Mouse (Mus musculus) MEL (cell line): ENCODE measurements at regions not wholly inside any gene's neighbourhood (a gene's known extent, or its start where the extent isn't known, plus 50 kb on each side); places are given as distances from the start of the nearest gene placed in this dataset.

Experiments used
- DNase-seq: peaks from one replicate; pipeline ENCODE4 v3.0.0; 2011; ENCODE audit warnings: low read depth, low spot score
- H3K27ac ChIP-seq: 2 replicates; pipeline ENCODE4 v1.5.1; 2012; ENCODE audit warnings: low read depth, mild to moderate bottlenecking, control low read depth, low read length, moderate library complexity; ENCODE audit not compliant: control insufficient read depth
- H3K27me3 ChIP-seq, 2 experiments: fragments of 150-350 bp in 1 of 2; sonication (generic) in 1 of 2; 2 replicates each; pipeline ENCODE4 v1.6.1; 2012; ENCODE audit warnings: low read length in 2 of 2, mild to moderate bottlenecking in 2 of 2, improper control_type of control experiment in 1 of 2, moderate library complexity in 1 of 2; ENCODE audit not compliant: insufficient read depth in 2 of 2, control insufficient read depth in 1 of 2
- H3K36me3 ChIP-seq, 2 experiments: 2 replicates each; pipeline ENCODE4 v1.6.1; 2012 to 2014; ENCODE audit warnings: low read length in 2 of 2, improper control_type of control experiment in 1 of 2, inconsistent platforms in 1 of 2, mild to moderate bottlenecking in 1 of 2; ENCODE audit not compliant: insufficient read depth in 2 of 2, control insufficient read depth in 1 of 2
- H3K4me1 ChIP-seq, 2 experiments: fragments of 150-350 bp in 1 of 2; sonication (generic) in 1 of 2; 2 replicates each; pipeline ENCODE4 v1.6.1; 2012; ENCODE audit warnings: low read length in 2 of 2, improper control_type of control experiment in 1 of 2, mild to moderate bottlenecking in 1 of 2; ENCODE audit not compliant: insufficient read depth in 2 of 2, control insufficient read depth in 1 of 2
- H3K4me3 ChIP-seq, 2 experiments: fragments of 150-350 bp in 1 of 2; sonication (generic) in 1 of 2; 2 replicates each; pipeline ENCODE4 v1.5.1; 2012; ENCODE audit warnings: low read depth in 2 of 2, low read length in 2 of 2, mild to moderate bottlenecking in 2 of 2, moderate library complexity in 2 of 2, control low read depth in 1 of 2, improper control_type of control experiment in 1 of 2; ENCODE audit not compliant: control insufficient read depth in 1 of 2, insufficient read depth in 1 of 2
- H3K79me2 ChIP-seq: 2 replicates; pipeline ENCODE4 v1.6.1; 2012; ENCODE audit warnings: mild to moderate bottlenecking, low read length, moderate library complexity; ENCODE audit not compliant: control insufficient read depth, poor library complexity, insufficient read depth
- H3K9ac ChIP-seq: 2 replicates; pipeline ENCODE4 v1.6.1; 2012; ENCODE audit warnings: low read depth, mild to moderate bottlenecking, control low read depth, low read length, moderate library complexity; ENCODE audit not compliant: control insufficient read depth, poor library complexity, severe bottlenecking
- H3K9me3 ChIP-seq: fragments of 150-350 bp; sonication (generic); replicated peaks from 2 replicates; pipeline ENCODE4 v1.6.1; 2012; ENCODE audit warnings: mild to moderate bottlenecking, low read length, improper control_type of control experiment, moderate library complexity; ENCODE audit not compliant: insufficient read depth
- CTCF ChIP-seq, 3 experiments: IDR thresholded peaks in 2 of 3; conservative IDR thresholded peaks in 1 of 3; 2 replicates each; pipeline ENCODE4 v1.5.1; 2011 to 2012; ENCODE audit warnings: low read length in 3 of 3, low read depth in 2 of 3, mild to moderate bottlenecking in 2 of 3, improper control_type of control experiment in 1 of 3, inconsistent platforms in 1 of 3, mixed read lengths in 1 of 3, moderate library complexity in 1 of 3; ENCODE audit not compliant: control insufficient read depth in 1 of 3, insufficient read depth in 1 of 3, poor library complexity in 1 of 3, severe bottlenecking in 1 of 3
- EP300 ChIP-seq, 2 experiments: IDR thresholded peaks; 2 replicates each; pipeline ENCODE4 v1.6.1; 2011; ENCODE audit warnings: improper control_type of control experiment in 2 of 2, low read length in 2 of 2, low read depth in 1 of 2, mild to moderate bottlenecking in 1 of 2
- GATA1 ChIP-seq: IDR thresholded peaks from 2 replicates; pipeline ENCODE4 v1.6.1; 2011; ENCODE audit warnings: low read depth, low read length, improper control_type of control experiment
- JUND ChIP-seq: IDR thresholded peaks from 2 replicates; pipeline ENCODE4 v1.6.1; 2011; ENCODE audit warnings: low read depth, mild to moderate bottlenecking, improper control_type of control experiment, low read length
- KAT2A ChIP-seq: conservative IDR thresholded peaks from 2 replicates; pipeline ENCODE4 v1.6.1; 2012; ENCODE audit warnings: low read depth, low read length, improper control_type of control experiment, inconsistent platforms
- MXI1 ChIP-seq: IDR thresholded peaks from 2 replicates; pipeline ENCODE4 v1.6.1; 2011; ENCODE audit warnings: mild to moderate bottlenecking, low read depth, low read length, improper control_type of control experiment
- MYC ChIP-seq: IDR thresholded peaks from 2 replicates; pipeline ENCODE4 v1.6.1; 2011; ENCODE audit warnings: low read depth, mild to moderate bottlenecking, low read length, improper control_type of control experiment, moderate library complexity
- NRF1 ChIP-seq: IDR thresholded peaks from 2 replicates; pipeline ENCODE4 v1.6.1; 2014; ENCODE audit warnings: low read depth, mild to moderate bottlenecking, inconsistent platforms, low read length, improper control_type of control experiment, moderate library complexity; ENCODE audit not compliant: poor library complexity, insufficient read depth, severe bottlenecking
- POLR2AphosphoS2 ChIP-seq: IDR thresholded peaks from 2 replicates; pipeline ENCODE4 v1.6.1; 2011; ENCODE audit warnings: low read length, improper control_type of control experiment
- SMC3 ChIP-seq: IDR thresholded peaks from 2 replicates; pipeline ENCODE4 v1.6.1; 2011; ENCODE audit warnings: low read depth, low read length, improper control_type of control experiment
- TBP ChIP-seq: IDR thresholded peaks from 2 replicates; pipeline ENCODE4 v1.8.0; 2011; ENCODE audit warnings: low read depth, low read length, improper control_type of control experiment
- UBTF ChIP-seq: IDR thresholded peaks from 2 replicates; pipeline ENCODE4 v1.6.1; 2012; ENCODE audit warnings: low read depth, mild to moderate bottlenecking, inconsistent platforms, low read length, improper control_type of control experiment, moderate library complexity, borderline replicate concordance; ENCODE audit not compliant: insufficient read depth
- USF1 ChIP-seq: IDR thresholded peaks from 2 replicates; pipeline ENCODE4 v1.6.1; 2014; ENCODE audit warnings: low read depth, mild to moderate bottlenecking, inconsistent platforms, low read length, improper control_type of control experiment, moderate library complexity
- USF2 ChIP-seq, 2 experiments: IDR thresholded peaks; 2 replicates each; pipeline ENCODE4 v1.6.1; 2011 to 2012; ENCODE audit warnings: improper control_type of control experiment in 2 of 2, low read length in 2 of 2, borderline replicate concordance in 1 of 2, inconsistent platforms in 1 of 2, low read depth in 1 of 2, mild to moderate bottlenecking in 1 of 2; ENCODE audit not compliant: insufficient read depth in 1 of 2
- ZC3H11A ChIP-seq: IDR thresholded peaks from 2 replicates; pipeline ENCODE4 v1.6.1; 2012; ENCODE audit warnings: low read depth, mild to moderate bottlenecking, inconsistent platforms, low read length, improper control_type of control experiment
- ZKSCAN1 ChIP-seq: IDR thresholded peaks from 2 replicates; pipeline ENCODE4 v1.6.1; 2012; ENCODE audit warnings: low read depth, mild to moderate bottlenecking, inconsistent platforms, low read length, improper control_type of control experiment, moderate library complexity
- ZMIZ1 ChIP-seq: IDR thresholded peaks from 2 replicates; pipeline ENCODE4 v1.6.1; 2012; ENCODE audit warnings: low read depth, mild to moderate bottlenecking, inconsistent platforms, low read length, improper control_type of control experiment, moderate library complexity
- ZNF384 ChIP-seq: IDR thresholded peaks from 2 replicates; pipeline ENCODE4 v1.6.1; 2012; ENCODE audit warnings: low read depth, mild to moderate bottlenecking, inconsistent platforms, low read length, improper control_type of control experiment

- Histone ChIP-seq H3K79me2 (no peaks in the 10 kb centered on the region), H3K4me1 (no peaks in the 10 kb centered on the region), H3K9ac (no peak overlapping the region), H3K9me3 (no peaks in the 10 kb centered on the region), H3K27ac (no peak overlapping the region), H3K27me3 (no peaks in the 10 kb centered on the region), H3K4me3 (no peak overlapping the region), H3K36me3 (no peaks in the 10 kb centered on the region)
- DNase-seq = peak; percentile 1
- TF ChIP-seq CTCF (IDR thresholded peaks at IDR 0.05 in 2 of 3, conservative IDR thresholded peaks at IDR 0.05 in 1 of 3; ENCODE audit: control insufficient read depth in 1 of 3, insufficient read depth in 1 of 3, low read depth in 2 of 3, low read length in 3 of 3, poor library complexity in 1 of 3, severe bottlenecking in 1 of 3) (peak in 2 of 3 experiments; percentile 13 to 41; a peak in 3 of 6 replicates), ZKSCAN1 (no peak)
Measured at GRCm38 (mm10) chr12:10571643-10572377, 181.2 kb downstream of the Rdh14 start.

GRCm38 (mm10) chr12:10572378-10572650, 181.7 kb downstream of the Rdh14 start:
- no peaks in the 10 kb centered on the region for H3K4me1 ChIP-seq
- no peak overlapping the region for H3K9ac ChIP-seq
- no peak for DNase-seq
- H3K79me2 ChIP-seq = no peaks in the 10 kb centered on the region
- no peaks in the 10 kb centered on the region for H3K27me3 ChIP-seq
- no peak overlapping the region for H3K27ac ChIP-seq
- H3K4me3 ChIP-seq = no peak overlapping the region
- TF ChIP-seq USF2 (IDR thresholded peaks at IDR 0.05; ENCODE audit: borderline replicate concordance in 1 of 2, insufficient read depth in 1 of 2, low read depth in 1 of 2, low read length in 2 of 2) (no peak), ZMIZ1 (no peak), EP300 (IDR thresholded peaks at IDR 0.05; ENCODE audit: low read depth in 1 of 2, low read length in 2 of 2) (no peak), JUND (no peak), ZC3H11A (no peak), SMC3 (no peak), KAT2A (no peak), USF1 (no peak), CTCF (IDR thresholded peaks at IDR 0.05 in 2 of 3, conservative IDR thresholded peaks at IDR 0.05 in 1 of 3; ENCODE audit: control insufficient read depth in 1 of 3, insufficient read depth in 1 of 3, low read depth in 2 of 3, low read length in 3 of 3, poor library complexity in 1 of 3, severe bottlenecking in 1 of 3) (no peak), ZNF384 (no peak), UBTF (no peak), GATA1 (no peak), MYC (no peak), TBP (no peak), MXI1 (no peak), ZKSCAN1 (no peak), POLR2AphosphoS2 (no peak), NRF1 (no peak)
- TF ChIP-seq, all 39 proteins: peak for 0
- H3K9me3 ChIP-seq = no peaks in the 10 kb centered on the region
- no peaks in the 10 kb centered on the region for H3K36me3 ChIP-seq
